Mouse (Mus musculus): ENCODE measurements at regions not wholly inside any gene's neighbourhood (a gene's known extent, or its start where the extent isn't known, plus 50 kb on each side); places are given as distances from the start of the nearest gene placed in this dataset.
"Not testable (repeated sequence)": the region's sequence is repeated elsewhere in the genome, so short reads cannot be mapped to it uniquely, and the experiment has no call there.

DNA sequence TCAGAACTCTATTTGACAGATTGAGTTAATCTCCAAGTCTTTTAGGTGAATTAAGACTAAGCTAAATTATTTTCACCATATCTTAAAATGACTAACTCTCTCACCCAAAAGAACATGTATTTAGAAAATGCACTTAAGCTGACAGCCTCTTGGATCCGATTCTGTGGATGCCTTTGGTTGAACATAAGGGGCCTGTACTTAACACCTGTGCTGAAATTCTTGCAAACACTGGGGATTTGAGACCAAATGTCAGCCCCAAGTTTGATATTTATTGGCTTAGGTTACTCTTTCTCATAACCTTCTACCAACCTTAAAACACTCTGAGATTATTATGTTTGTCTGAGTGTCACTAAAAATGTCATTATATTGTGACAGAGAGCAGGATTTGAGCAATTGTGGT, 126.6 kb upstream of the C9orf72 start:
- intact Hi-C loops (cut with DNase I), result no loop called here
- DNase-seq (ENCODE audit: low spot score in 2 of 2), result no peak

- intact Hi-C loops (cut with DNase I), result no loop called here
- DNase-seq (ENCODE audit: low spot score in 2 of 2), result no peak
Observed at GRCm38 (mm10) chr4:35350465-35350864, 124.5 kb upstream of the C9orf72 start.

DNA sequence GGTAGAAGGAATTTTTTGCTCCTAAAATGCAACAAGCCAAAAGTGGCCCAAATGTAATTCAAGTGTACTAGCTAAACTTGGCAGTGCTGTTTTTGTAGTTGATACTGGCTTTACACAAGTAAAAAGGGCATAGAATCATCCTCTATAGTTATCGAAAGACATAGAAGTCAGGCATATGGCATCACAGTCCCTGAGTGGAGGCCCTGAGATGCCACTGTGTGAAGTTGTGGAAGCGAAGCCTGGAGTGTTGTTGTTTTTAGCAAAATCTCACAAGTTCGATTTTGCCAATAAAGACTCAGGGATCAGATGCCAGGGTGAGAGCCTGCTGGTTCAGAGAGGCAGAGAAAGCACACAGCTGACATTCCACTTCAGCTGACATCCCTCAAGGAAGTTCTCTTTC, 121.6 kb upstream of the C9orf72 start:
- intact Hi-C loops (cut with DNase I), result no loop called here
- no peak for DNase-seq (ENCODE audit: low spot score in 2 of 2)

DNA sequence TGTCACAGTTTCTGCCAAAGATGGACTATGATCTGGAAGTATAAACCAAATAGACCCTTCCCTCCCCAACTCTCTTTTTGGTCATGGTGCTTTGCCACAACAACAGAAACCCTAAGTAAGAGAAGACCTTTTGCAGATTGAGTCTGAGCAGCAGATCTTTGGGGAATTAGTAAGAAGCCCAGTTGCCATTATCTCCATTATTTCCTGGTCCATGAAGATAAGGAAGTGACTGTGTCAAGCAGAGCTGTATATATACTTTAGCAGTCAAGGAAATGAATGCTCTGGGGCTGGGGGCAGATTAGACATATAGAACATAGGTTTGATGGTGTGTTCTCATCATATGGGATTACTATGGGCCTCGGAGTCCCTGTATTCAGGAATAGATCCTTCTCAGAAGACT, 117.8 kb upstream of the C9orf72 start:
- intact Hi-C loops (cut with DNase I), result no loop called here
- no peak for DNase-seq (ENCODE audit: low spot score in 2 of 2)

GRCm38 (mm10) chr4:35331161-35331560, 105.2 kb upstream of the C9orf72 start:
- intact Hi-C loops (cut with DNase I), result no loop called here
- no peak for DNase-seq (ENCODE audit: low spot score in 2 of 2)

DNA sequence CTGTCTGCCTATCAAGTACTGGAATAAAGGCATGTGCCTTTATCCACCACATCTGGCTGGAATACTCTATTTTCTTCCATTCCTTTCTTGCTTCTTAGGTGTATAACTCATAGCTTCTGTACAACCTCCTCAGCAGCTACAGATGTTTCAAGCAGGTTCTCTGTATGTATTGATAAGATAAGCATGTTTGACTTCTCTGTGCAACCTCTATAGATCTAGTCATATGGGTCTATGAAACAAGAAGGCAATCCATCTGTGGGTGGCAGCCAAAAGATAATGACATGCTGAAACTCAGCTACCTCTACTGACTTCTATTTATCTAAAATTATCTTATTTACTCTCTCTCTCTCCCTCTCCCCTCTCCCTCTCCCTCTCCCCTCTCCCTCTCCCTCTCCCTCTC, 99.3 kb upstream of the C9orf72 start:
- no peak for DNase-seq (ENCODE audit: low spot score in 2 of 2)
- intact Hi-C loops (cut with DNase I), result no loop called here

DNA sequence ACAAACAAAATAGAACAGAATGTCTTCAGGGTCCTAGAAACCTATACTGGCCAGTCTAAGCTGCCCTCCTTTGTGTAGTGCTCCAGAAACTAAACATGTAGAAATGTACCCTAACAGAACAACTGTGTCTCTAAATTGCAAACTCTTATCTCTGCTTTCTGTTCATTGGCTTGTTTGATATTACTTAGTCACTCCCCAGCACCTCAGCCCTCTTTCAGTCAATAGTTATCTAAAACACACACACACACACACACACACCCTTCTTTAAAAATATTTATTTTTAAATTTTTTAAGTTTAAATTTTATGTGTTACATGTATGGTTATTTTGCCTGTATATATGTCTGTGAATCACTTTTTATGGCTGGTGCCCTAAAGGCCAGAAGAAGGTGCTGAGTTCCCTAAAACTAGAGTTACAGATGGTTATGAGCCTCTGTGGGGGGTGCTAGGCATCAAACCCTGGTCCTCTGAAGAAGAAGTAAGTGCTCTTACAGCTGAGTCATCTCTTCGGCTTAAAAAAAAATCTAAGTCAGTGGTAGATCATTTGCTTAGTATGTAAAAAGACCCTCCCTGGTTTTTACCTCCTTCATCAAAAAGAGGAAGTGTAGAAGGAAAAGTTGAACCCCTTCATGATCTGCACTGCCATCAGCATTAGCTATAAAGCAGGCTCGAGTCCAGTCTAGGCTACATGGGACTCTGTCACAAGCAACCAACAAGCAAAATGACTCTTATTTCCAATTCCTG, 96.6 kb upstream of the C9orf72 start:
- intact Hi-C loops (cut with DNase I), result no loop called here
- no peak for DNase-seq (ENCODE audit: low spot score in 2 of 2)

DNA sequence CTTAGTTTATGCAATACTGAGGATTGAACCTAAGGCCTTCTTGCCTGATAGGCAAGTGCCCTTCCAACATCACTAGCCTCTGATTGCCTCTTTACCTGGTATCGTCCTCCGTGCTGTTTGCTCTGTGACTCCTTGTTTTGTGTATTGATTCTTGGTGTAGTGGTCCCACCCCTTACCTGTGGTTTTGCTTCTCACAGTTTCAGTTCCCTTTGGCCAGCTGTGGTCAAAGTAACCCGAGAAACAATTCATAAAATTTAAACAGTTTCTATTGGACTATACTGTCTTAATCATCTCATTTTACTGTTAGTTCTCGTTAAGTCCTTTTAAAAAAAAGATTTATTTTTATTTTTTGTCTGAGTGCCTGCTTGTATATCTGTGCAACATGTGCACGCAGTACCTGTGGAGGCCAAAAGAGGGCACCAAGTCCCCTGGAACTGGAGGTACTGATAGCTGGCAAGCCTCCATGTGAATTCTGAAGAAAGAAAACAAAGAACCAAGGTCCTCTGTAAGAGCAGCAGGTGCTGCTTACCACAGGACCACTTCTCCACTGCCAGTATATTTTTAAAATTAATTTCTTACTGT, 84.5 kb upstream of the C9orf72 start:
- intact Hi-C loops (cut with DNase I), result no loop called here
- peak in 1 of 2 experiments; percentile 7 for DNase-seq (ENCODE audit: low spot score in 2 of 2)

DNA sequence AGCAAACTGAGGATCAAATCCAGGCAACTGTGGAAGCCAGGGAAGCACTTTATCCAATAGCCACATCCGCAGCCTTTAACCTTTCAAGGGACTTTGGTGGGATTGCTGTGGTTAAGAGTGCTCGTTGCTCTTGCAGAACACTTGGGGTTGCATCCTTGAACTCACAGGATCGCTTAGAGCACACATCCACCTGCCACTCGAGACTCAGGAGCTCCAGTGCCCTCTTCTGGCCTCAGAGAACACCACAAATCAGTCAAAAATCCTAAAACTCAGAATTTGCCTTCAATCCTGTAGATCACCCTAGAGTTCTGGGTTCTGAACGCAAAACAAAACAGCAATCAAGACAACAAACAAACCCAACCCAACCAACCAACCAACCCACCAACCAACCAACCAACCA, 82.2 kb upstream of the C9orf72 start:
- intact Hi-C loops (cut with DNase I), result no loop called here
- DNase-seq (ENCODE audit: low spot score in 2 of 2), result no peak

- intact Hi-C loops (cut with DNase I), result no loop called here
- DNase-seq (ENCODE audit: low spot score in 2 of 2), result no peak
Observed at GRCm38 (mm10) chr4:35305210-35305609, 79.2 kb upstream of the C9orf72 start.

DNA sequence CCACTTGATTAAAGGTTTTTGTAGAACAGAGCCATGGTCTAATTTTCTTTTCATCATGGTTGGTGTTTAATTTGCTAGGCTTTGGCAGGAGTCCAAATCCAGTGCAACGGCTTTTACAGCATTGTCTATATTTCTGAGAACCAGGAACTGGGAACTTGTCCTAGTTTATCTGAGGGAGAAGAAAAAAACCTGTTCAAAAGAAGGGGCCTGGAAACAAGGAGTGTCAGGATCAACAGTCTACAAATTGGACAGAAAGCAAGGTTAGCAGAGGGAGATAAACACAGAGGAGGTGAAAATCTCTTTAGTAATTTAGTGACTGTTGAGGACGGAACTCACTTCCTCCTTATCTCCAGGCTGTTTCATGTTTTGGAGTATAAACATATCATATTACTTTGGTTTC, 74.9 kb upstream of the C9orf72 start:
- intact Hi-C loops (cut with DNase I), result no loop called here
- peak; percentile 14 to 17 for DNase-seq (ENCODE audit: low spot score in 2 of 2)

- intact Hi-C loops (cut with DNase I); DNase-seq (ENCODE audit: low spot score in 2 of 2): not testable (repeated sequence)
Observed at GRCm38 (mm10) chr4:35300374-35300773, 74.4 kb upstream of the C9orf72 start.

DNA sequence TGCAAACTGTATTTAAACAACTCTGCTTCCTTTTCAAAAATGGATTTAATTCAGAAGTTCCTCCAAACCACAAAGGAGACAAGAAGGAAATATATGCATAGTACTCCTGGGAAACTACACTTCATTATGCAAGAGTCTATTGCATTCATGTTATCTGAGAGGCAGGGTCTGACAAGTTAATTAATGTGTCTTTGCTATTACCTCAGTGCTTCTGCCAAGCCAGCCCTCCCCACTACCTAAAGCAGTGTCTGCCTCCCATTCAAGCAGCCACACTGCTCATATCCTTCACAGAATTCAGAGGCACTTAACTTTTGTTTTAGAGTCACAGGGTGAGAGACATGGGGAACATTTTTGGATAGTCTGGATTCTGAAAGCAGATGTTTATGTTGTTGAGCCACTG, 58.6 kb upstream of the C9orf72 start:
- no peak for DNase-seq (ENCODE audit: low spot score in 2 of 2)
- intact Hi-C loops (cut with DNase I), result no loop called here
